Mouse (Mus musculus): Measurements from ENCODE around the gene Glipr2.

Glipr2 gene

GRCm38 (mm10) chr4:43970393-43971330 lies 13.5 kb downstream of the Glipr2 start:
- no peak for DNase-seq (ENCODE audit: low read depth, low spot score)

- DNase-seq (ENCODE audit: low read depth, low spot score) = no peak
These were observed 14.4 kb downstream of the Glipr2 start for GRCm38 (mm10) chr4:43971541-43972136.

- peak; percentile 71 for DNase-seq (ENCODE audit: low read depth, low spot score)
These were observed 15.0 kb downstream of the Glipr2 start for GRCm38 (mm10) chr4:43972137-43972591.

- peak; percentile 54 for DNase-seq (ENCODE audit: low read depth, low spot score)
These were observed 16.4 kb downstream of the Glipr2 start for GRCm38 (mm10) chr4:43973526-43973981.

GRCm38 (mm10) chr4:43974914-43975616 lies 17.9 kb downstream of the Glipr2 start:
- DNase-seq (ENCODE audit: low read depth, low spot score) = no peak

- no peak for DNase-seq (ENCODE audit: low read depth, low spot score)
These were observed 19.1 kb downstream of the Glipr2 start for GRCm38 (mm10) chr4:43976223-43976740.

GRCm38 (mm10) chr4:43978521-43979443 lies 21.6 kb downstream of the Glipr2 start:
- no peak for DNase-seq (ENCODE audit: low read depth, low spot score)

- DNase-seq (ENCODE audit: low read depth, low spot score) = no peak
These were observed 22.5 kb downstream of the Glipr2 start for GRCm38 (mm10) chr4:43979746-43980145.

- no peak for DNase-seq (ENCODE audit: low read depth, low spot score)
These were observed 23.0 kb downstream of the Glipr2 start for GRCm38 (mm10) chr4:43980236-43980635.

GRCm38 (mm10) chr4:43980846-43981245 lies 23.6 kb downstream of the Glipr2 start:
- no peak for DNase-seq (ENCODE audit: low read depth, low spot score)

- no peak for DNase-seq (ENCODE audit: low read depth, low spot score)
These were observed 24.1 kb downstream of the Glipr2 start for GRCm38 (mm10) chr4:43981251-43981650.

GRCm38 (mm10) chr4:43982053-43982732 lies 25.0 kb downstream of the Glipr2 start:
- peak; percentile 92 for DNase-seq (ENCODE audit: low read depth, low spot score)

- DNase-seq (ENCODE audit: low read depth, low spot score) = no peak
These were observed 26.0 kb downstream of the Glipr2 start, which contains the start of gene Ccin for GRCm38 (mm10) chr4:43983181-43983580. Gene Ccin (plus strand): TSS chr4:43983483.

- no peak for DNase-seq (ENCODE audit: low read depth, low spot score)
These were observed 26.6 kb downstream of the Glipr2 start for GRCm38 (mm10) chr4:43983756-43984155.

- no peak for DNase-seq (ENCODE audit: low read depth, low spot score)
These were observed 27.1 kb downstream of the Glipr2 start for GRCm38 (mm10) chr4:43984326-43984725.

- DNase-seq (ENCODE audit: low read depth, low spot score) = no peak
These were observed 31.8 kb downstream of the Glipr2 start for GRCm38 (mm10) chr4:43988976-43989375.

GRCm38 (mm10) chr4:43993072-43993471 lies 35.9 kb downstream of the Glipr2 start:
- DNase-seq (ENCODE audit: low read depth, low spot score) = no peak

GRCm38 (mm10) chr4:43994342-43994741 lies 37.1 kb downstream of the Glipr2 start:
- no peak for DNase-seq (ENCODE audit: low read depth, low spot score)

GRCm38 (mm10) chr4:44003622-44004021 lies 46.4 kb downstream of the Glipr2 start:
- DNase-seq (ENCODE audit: low read depth, low spot score) = no peak

GRCm38 (mm10) chr4:44004126-44004525 lies 46.9 kb downstream of the Glipr2 start, which contains the start of gene Clta:
Gene Clta (plus strand): TSS chr4:44004452.
- DNase-seq (ENCODE audit: low read depth, low spot score) = no peak

Data from A20 (cell line).